Comparison of ENCODE assay signal across 7 mouse cellular contexts in genomic region chr9:65032269-65033108, GRCm38 (mm10). TPM values are rescaled to one million over a fixed set of nuclear protein-coding genes. Genes with fewer than 3 reads are reported as not detected.
DNase-seq lines count a peak whose midpoint lies in the region; ATAC-seq lines count a peak whose summit lies in the region.

Dpp8 (plus strand) TSS chr9:65032414.

- H3K4me1 ChIP-seq in intestine, embryonic 16.5 days (ENCODE audit: control insufficient read depth, insufficient read depth, low read length), result peaks cover 19% of the 10 kb centered on the region
- peaks cover 8% of the 10 kb centered on the region for H3K4me1 ChIP-seq in midbrain, embryonic 11.5 days (ENCODE audit: control insufficient read depth, insufficient read depth, low read length)

- no peaks in the 10 kb centered on the region for H3K9me3 ChIP-seq in intestine, embryonic 16.5 days (ENCODE audit: control insufficient read depth, low read length)
- H3K9me3 ChIP-seq in midbrain, embryonic 11.5 days (ENCODE audit: control insufficient read depth, low read length), result no peaks in the 10 kb centered on the region

- H3K36me3 ChIP-seq in intestine, embryonic 16.5 days (ENCODE audit: control insufficient read depth, insufficient read depth, low read length), result peaks cover 4% of the 10 kb centered on the region; the same call in 1 of the 2 replicates
- H3K36me3 ChIP-seq in midbrain, embryonic 11.5 days (ENCODE audit: control insufficient read depth, insufficient read depth, low read length), result peaks cover 4% of the 10 kb centered on the region; the same call in 1 of the 2 replicates

- no peaks in the 10 kb centered on the region for H3K27me3 ChIP-seq in intestine, embryonic 16.5 days (replicated peaks; ENCODE audit: control insufficient read depth, insufficient read depth, low read length)
- no peaks in the 10 kb centered on the region for H3K27me3 ChIP-seq in midbrain, embryonic 11.5 days (ENCODE audit: control insufficient read depth, insufficient read depth, low read length)

- under 1% methylated on average over 71 of the region's 85 CpGs for WGBS in intestine, embryonic 16.5 days
- under 1% methylated on average over 78 of the region's 85 CpGs for WGBS in midbrain, embryonic 11.5 days

- intact Hi-C loops in left cerebral cortex, postnatal 36 days (cut with DNase I), result loop anchor here (10.0 kb wide), 1 partner anchor 262 kb away; the partner anchor contains the start of gene Clpx

- peak within 1 kb of the TSS; percentile 93 for H3K27ac ChIP-seq in intestine, embryonic 16.5 days (ENCODE audit: low read length)
- H3K27ac ChIP-seq in midbrain, embryonic 11.5 days (ENCODE audit: low read depth, low read length), result peak within 1 kb of the TSS; percentile 73

- DNase-seq in adrenal gland, adult 2 months, result peak; percentile 96
- DNase-seq in embryo, embryonic 11.5 days (ENCODE audit: low read depth, low spot score), result peak; percentile 86
- peak; percentile 88 to 94 for DNase-seq in gastrocnemius, postnatal 4 days (ENCODE audit: low spot score in 2 of 2)
- peak; percentile 92 for DNase-seq in left cerebral cortex, postnatal 36 days (ENCODE audit: low spot score in 2 of 2)
- DNase-seq in midbrain, embryonic 11.5 days (ENCODE audit: low spot score, missing footprints), result peak; percentile 100
- DNase-seq in skeletal muscle tissue, adult 2 months (ENCODE audit: low read depth, low spot score), result peak; percentile 89

- H3K4me3 ChIP-seq in intestine, embryonic 16.5 days (ENCODE audit: low read length), result peak within 1 kb of the TSS; percentile 100
- peak within 1 kb of the TSS; percentile 99 for H3K4me3 ChIP-seq in midbrain, embryonic 11.5 days (ENCODE audit: low read depth, low read length)

- H3K4me2 ChIP-seq in intestine, embryonic 16.5 days (ENCODE audit: low read depth, low read length), result peak within 1 kb of the TSS; percentile 92
- H3K4me2 ChIP-seq in midbrain, embryonic 11.5 days, result peak within 1 kb of the TSS; percentile 94

- peak within 1 kb of the TSS; percentile 98 for H3K9ac ChIP-seq in intestine, embryonic 16.5 days (ENCODE audit: low read depth, low read length)
- peak within 1 kb of the TSS; percentile 98 for H3K9ac ChIP-seq in midbrain, embryonic 11.5 days (ENCODE audit: low read length)

- peak; percentile 96 for ATAC-seq in intestine, embryonic 16.5 days
- ATAC-seq in midbrain, embryonic 11.5 days (ENCODE audit: low FRiP score), result peak; percentile 93

RNA-seq across cellular contexts. Expression of gene Dpp8, which starts in this region (rescaled TPM):
- 10 to 100 TPM; 85.8 to 89.5 TPM for total RNA-seq in adrenal gland, adult 2 months (2021)
- 26.4 and 39.7 TPM in 2 replicates for polyA plus RNA-seq in adrenal gland, adult 2 months (2012; rRNA removed)
- total RNA-seq in gastrocnemius, postnatal 4 days (2021), result 100 to 1,000 TPM in 1 of 2 experiments, 10 to 100 TPM in 1; 85.3 to 103 TPM
- polyA plus RNA-seq in intestine, embryonic 16.5 days (2015; fragmentation: Nextera tagmentation; extraction: Ambion mirVana), result 26.9 and 29.1 TPM in 2 replicates
- 100 to 1,000 TPM; 153 to 164 TPM for total RNA-seq in left cerebral cortex, postnatal 36 days (2021)
- 33.4 and 34.7 TPM in 2 replicates for polyA plus RNA-seq in midbrain, embryonic 11.5 days (2014; fragmentation: Nextera tagmentation; extraction: Ambion mirVana)

Comparison
In these comparisons a context has a peak if more than half of its experiments do, and no peak if none do; other contexts are left out.
1. Peak in every context shown above with its lines: DNase-seq, ATAC-seq, H3K4me3 ChIP-seq and H3K27ac ChIP-seq.